Mouse (Mus musculus) limb, embryonic 15.5 days (tissue): ENCODE measurements around the gene Nsg2. TPM values are rescaled to one million over a fixed set of nuclear protein-coding genes. Genes with fewer than 3 reads are reported as not detected.

Experiments used
- ATAC-seq: fragments of 200-750 bp; cut with Nextera tagmentation; 2 replicates; pipeline ENCODE4 v1.8.0; 2017; ENCODE audit warnings: low read depth, moderate TSS enrichment; ENCODE audit not compliant: insufficient number of reproducible peaks, low FRiP score, low TSS enrichment
- H3K27ac ChIP-seq: fragments of 300-500 bp; sonication (generic); 2 replicates; pipeline ENCODE4 v1.5.1; 2015; ENCODE audit warnings: moderate library complexity, mild to moderate bottlenecking, inconsistent platforms
- H3K27me3 ChIP-seq: fragments of 300-500 bp; sonication (generic); 2 replicates; pipeline ENCODE4 v1.6.1; 2015; ENCODE audit warnings: inconsistent platforms
- H3K36me3 ChIP-seq: fragments of 300-500 bp; sonication (generic); 2 replicates; pipeline ENCODE4 v1.6.1; 2015; ENCODE audit warnings: inconsistent platforms
- H3K4me1 ChIP-seq: fragments of 300-500 bp; sonication (generic); 2 replicates; pipeline ENCODE4 v1.6.1; 2015; ENCODE audit warnings: inconsistent platforms
- H3K4me2 ChIP-seq: fragments of 300-500 bp; sonication (generic); 2 replicates; pipeline ENCODE4 v1.6.1; 2015; ENCODE audit warnings: mild to moderate bottlenecking, inconsistent platforms
- H3K4me3 ChIP-seq: fragments of 300-500 bp; sonication (generic); 2 replicates; pipeline ENCODE4 v1.5.1; 2015; ENCODE audit warnings: mild to moderate bottlenecking, inconsistent platforms
- H3K9ac ChIP-seq: fragments of 300-500 bp; sonication (generic); 2 replicates; pipeline ENCODE4 v1.6.1; 2015; ENCODE audit warnings: inconsistent platforms
- H3K9me3 ChIP-seq: fragments of 300-500 bp; sonication (generic); 2 replicates; pipeline ENCODE4 v1.6.1; 2016; ENCODE audit warnings: inconsistent platforms
- WGBS: fragments of 180-500 bp; shearing (Covaris S2); methylation state at CpG from one replicate; pipeline ENCODE4 v1.1.7; 2015; 5-methylcytosine and 5-hydroxymethylcytosine counted together
- polyA plus RNA-seq: library from polyadenylated mRNA; unstranded; fragments of >200 nt; fragmentation: Nextera tagmentation; extraction: Ambion mirVana; gene quantifications from 2 replicates; pipeline ENCODE4 v1.2.1, GENCODE M21; 2015

Gene Nsg2
- polyA plus RNA-seq, 1 experiment from 2014 or later: 6.3 TPM

DNA sequence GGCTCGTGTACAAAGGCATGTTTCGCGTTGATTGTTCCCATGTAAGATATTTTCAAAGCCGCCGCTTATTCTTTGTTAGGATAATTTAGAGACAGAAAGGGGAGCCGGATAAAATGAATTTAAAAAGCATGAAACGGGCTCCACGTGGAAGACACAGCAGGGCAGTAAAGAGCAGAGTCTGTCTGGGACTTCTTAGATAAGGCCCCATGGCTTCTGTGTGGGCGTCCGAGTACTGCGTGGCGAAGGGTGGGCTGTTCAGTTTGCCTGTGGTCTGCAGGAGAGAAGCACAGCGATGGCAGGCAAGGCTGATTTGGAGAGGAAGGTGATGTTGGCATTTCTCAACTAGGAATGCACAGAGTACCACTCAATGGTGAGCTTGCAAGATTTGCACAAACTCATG is 57.6 kb downstream of the Nsg2 start:
- WGBS: 89% methylated on average over 13 of the region's 13 CpGs
- Histone ChIP-seq H3K27ac (no peak overlapping the region), H3K9ac (no peak overlapping the region), H3K4me1 (no peaks in the 10 kb centered on the region), H3K4me2 (no peak overlapping the region), H3K36me3 (no peaks in the 10 kb centered on the region), H3K27me3 (no peaks in the 10 kb centered on the region), H3K4me3 (no peak overlapping the region), H3K9me3 (no peaks in the 10 kb centered on the region)
- ATAC-seq: no peak

DNA sequence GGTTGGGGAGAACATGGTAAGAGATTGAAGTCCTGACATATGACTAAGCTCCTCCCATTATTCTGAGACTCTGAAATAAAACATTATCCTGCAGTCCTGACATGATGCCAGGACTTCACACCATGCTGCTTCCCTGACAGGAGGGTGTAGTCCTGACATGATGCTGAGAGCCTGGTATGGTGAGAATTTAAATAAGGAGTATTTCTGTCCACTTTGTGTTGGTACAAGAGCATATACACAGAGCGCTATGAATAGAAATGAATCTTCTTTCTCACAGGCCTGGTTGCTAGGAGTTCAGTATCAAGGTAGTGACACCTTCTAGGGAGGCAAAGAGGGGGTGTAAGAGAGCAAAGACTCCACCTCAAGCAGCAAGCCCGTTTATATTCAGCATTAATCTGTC is 60.8 kb downstream of the Nsg2 start:
- no peaks in the 10 kb centered on the region for H3K4me1 ChIP-seq
- 65% methylated on average over 2 of the region's 2 CpGs for WGBS
- no peak overlapping the region for H3K27ac ChIP-seq
- no peak overlapping the region for H3K4me3 ChIP-seq
- H3K9ac ChIP-seq: no peak overlapping the region
- no peaks in the 10 kb centered on the region for H3K9me3 ChIP-seq
- H3K27me3 ChIP-seq: no peaks in the 10 kb centered on the region
- no peak for ATAC-seq
- H3K36me3 ChIP-seq: no peaks in the 10 kb centered on the region
- no peak overlapping the region for H3K4me2 ChIP-seq

GRCm38 (mm10) chr11:32061874-32062273 is 61.6 kb downstream of the Nsg2 start:
- H3K36me3 ChIP-seq: no peaks in the 10 kb centered on the region
- no peak overlapping the region for H3K4me3 ChIP-seq
- H3K27ac ChIP-seq: no peak overlapping the region
- H3K9ac ChIP-seq: no peak overlapping the region
- no peak overlapping the region for H3K4me2 ChIP-seq
- no peaks in the 10 kb centered on the region for H3K9me3 ChIP-seq
- no peaks in the 10 kb centered on the region for H3K4me1 ChIP-seq
- WGBS: 91% methylated on average over 10 of the region's 10 CpGs
- no peak for ATAC-seq
- H3K27me3 ChIP-seq: no peaks in the 10 kb centered on the region

GRCm38 (mm10) chr11:32063775-32064510 is 63.7 kb downstream of the Nsg2 start:
- no peaks in the 10 kb centered on the region for H3K9me3 ChIP-seq
- H3K36me3 ChIP-seq: no peaks in the 10 kb centered on the region
- no peak overlapping the region for H3K4me2 ChIP-seq
- H3K4me1 ChIP-seq: no peaks in the 10 kb centered on the region
- no peak for ATAC-seq
- WGBS: 21% methylated on average over 10 of the region's 10 CpGs
- H3K4me3 ChIP-seq: no peak overlapping the region
- H3K27me3 ChIP-seq: no peaks in the 10 kb centered on the region
- H3K9ac ChIP-seq: no peak overlapping the region
- no peak overlapping the region for H3K27ac ChIP-seq

GRCm38 (mm10) chr11:32064511-32064862 is 64.2 kb downstream of the Nsg2 start:
- H3K9ac ChIP-seq: no peak overlapping the region
- no peak overlapping the region for H3K4me3 ChIP-seq
- H3K36me3 ChIP-seq: no peaks in the 10 kb centered on the region
- no peak for ATAC-seq
- H3K9me3 ChIP-seq: no peaks in the 10 kb centered on the region
- H3K27me3 ChIP-seq: no peaks in the 10 kb centered on the region
- no peak overlapping the region for H3K27ac ChIP-seq
- 28% methylated on average over 5 of the region's 5 CpGs for WGBS
- no peak overlapping the region for H3K4me2 ChIP-seq
- no peaks in the 10 kb centered on the region for H3K4me1 ChIP-seq

- H3K9ac ChIP-seq: no peak overlapping the region
- no peak overlapping the region for H3K4me2 ChIP-seq
- H3K27me3 ChIP-seq: no peaks in the 10 kb centered on the region
- no peaks in the 10 kb centered on the region for H3K9me3 ChIP-seq
- no peak overlapping the region for H3K27ac ChIP-seq
- H3K36me3 ChIP-seq: no peaks in the 10 kb centered on the region
- no peak for ATAC-seq
- no peak overlapping the region for H3K4me3 ChIP-seq
- 71% methylated on average over 12 of the region's 12 CpGs for WGBS
- no peaks in the 10 kb centered on the region for H3K4me1 ChIP-seq
Observed at GRCm38 (mm10) chr11:32068736-32069490, 68.7 kb downstream of the Nsg2 start.

GRCm38 (mm10) chr11:32075163-32075562 is 74.9 kb downstream of the Nsg2 start:
- Histone ChIP-seq H3K27me3 (no peaks in the 10 kb centered on the region), H3K4me3 (no peak overlapping the region), H3K4me1 (no peaks in the 10 kb centered on the region), H3K9ac (no peak overlapping the region), H3K36me3 (no peaks in the 10 kb centered on the region), H3K4me2 (no peak overlapping the region), H3K9me3 (no peaks in the 10 kb centered on the region), H3K27ac (no peak overlapping the region)
- 49% methylated on average over 2 of the region's 2 CpGs for WGBS
- ATAC-seq: no peak

DNA sequence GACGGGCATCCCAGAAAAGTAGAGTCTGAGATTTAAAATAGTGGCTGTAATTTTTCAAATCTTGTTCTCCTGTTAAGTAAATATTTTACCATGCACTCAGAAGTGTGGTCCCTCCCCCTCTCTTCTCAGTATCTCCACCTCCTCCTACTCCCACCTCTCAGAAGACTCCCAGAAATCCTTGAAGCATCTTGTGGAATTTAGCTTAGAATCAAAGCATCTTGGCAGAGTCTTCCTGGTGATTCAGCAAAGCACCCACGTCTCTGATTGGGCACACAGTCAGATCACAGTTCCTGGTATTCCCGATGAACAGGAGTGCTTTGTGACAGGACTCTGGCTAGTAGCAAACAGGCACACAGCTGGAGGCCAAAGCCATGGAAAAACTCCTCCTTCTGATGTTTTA is 83.2 kb downstream of the Nsg2 start:
- no peaks in the 10 kb centered on the region for H3K9me3 ChIP-seq
- peaks cover 13% of the 10 kb centered on the region; the same call in 1 of the 2 replicates for H3K4me1 ChIP-seq
- H3K27ac ChIP-seq: no peak overlapping the region
- H3K27me3 ChIP-seq: no peaks in the 10 kb centered on the region
- H3K36me3 ChIP-seq: no peaks in the 10 kb centered on the region
- WGBS: 62% methylated on average over 3 of the region's 3 CpGs
- H3K4me2 ChIP-seq: no peak overlapping the region
- no peak overlapping the region for H3K9ac ChIP-seq
- H3K4me3 ChIP-seq: no peak overlapping the region
- ATAC-seq: no peak

- no peak overlapping the region for H3K4me3 ChIP-seq
- no peaks in the 10 kb centered on the region for H3K36me3 ChIP-seq
- no peak overlapping the region for H3K4me2 ChIP-seq
- no peak overlapping the region for H3K27ac ChIP-seq
- 54% methylated on average over 1 of the region's 1 CpGs for WGBS
- H3K27me3 ChIP-seq: no peaks in the 10 kb centered on the region
- ATAC-seq: no peak; the same call in 1 of the 2 replicates
- peaks cover 13% of the 10 kb centered on the region; the same call in 1 of the 2 replicates for H3K4me1 ChIP-seq
- H3K9ac ChIP-seq: no peak overlapping the region
- no peaks in the 10 kb centered on the region for H3K9me3 ChIP-seq
Observed at GRCm38 (mm10) chr11:32086525-32086924, 86.3 kb downstream of the Nsg2 start.

DNA sequence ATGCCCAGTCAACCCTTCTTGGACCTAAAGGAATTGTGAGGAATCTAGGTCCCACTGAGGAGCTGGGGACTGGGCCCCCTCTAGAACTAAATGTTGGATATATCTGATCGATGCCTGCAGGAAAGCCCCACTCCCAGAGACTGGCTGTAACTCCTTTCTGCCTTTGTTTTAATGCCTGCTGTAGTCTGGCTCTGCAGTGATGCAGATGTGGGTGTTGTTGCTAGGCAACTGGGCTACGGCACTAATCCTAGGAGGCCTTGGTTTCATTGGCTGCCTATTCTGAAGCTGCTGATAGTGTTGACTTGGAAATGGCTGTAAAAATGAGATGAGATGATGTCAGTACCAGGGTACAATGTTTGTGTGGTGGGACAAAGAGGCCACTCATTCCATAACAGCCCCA is 87.1 kb downstream of the Nsg2 start:
- Histone ChIP-seq H3K4me3 (no peak overlapping the region), H3K27ac (no peak overlapping the region), H3K4me2 (no peak overlapping the region), H3K4me1 (peaks cover 13% of the 10 kb centered on the region; the same call in 1 of the 2 replicates), H3K27me3 (no peaks in the 10 kb centered on the region), H3K9ac (no peak overlapping the region), H3K36me3 (no peaks in the 10 kb centered on the region), H3K9me3 (no peaks in the 10 kb centered on the region)
- WGBS: 14% methylated on average over 2 of the region's 2 CpGs
- ATAC-seq: no peak

GRCm38 (mm10) chr11:32087779-32088442 is 87.6 kb downstream of the Nsg2 start:
- Histone ChIP-seq H3K36me3 (no peaks in the 10 kb centered on the region), H3K27me3 (no peaks in the 10 kb centered on the region), H3K27ac (no peak overlapping the region), H3K9ac (no peak overlapping the region), H3K4me1 (peaks cover 13% of the 10 kb centered on the region; the same call in 1 of the 2 replicates), H3K4me2 (no peak overlapping the region), H3K9me3 (no peaks in the 10 kb centered on the region), H3K4me3 (no peak overlapping the region)
- 67% methylated on average over 9 of the region's 9 CpGs for WGBS
- ATAC-seq: no peak

GRCm38 (mm10) chr11:32095793-32096192 is 95.5 kb downstream of the Nsg2 start:
- no peak overlapping the region for H3K27ac ChIP-seq
- no peaks in the 10 kb centered on the region for H3K4me1 ChIP-seq
- no peak for ATAC-seq
- H3K4me3 ChIP-seq: no peak overlapping the region
- H3K36me3 ChIP-seq: no peaks in the 10 kb centered on the region
- 68% methylated on average over 4 of the region's 4 CpGs for WGBS
- no peaks in the 10 kb centered on the region for H3K27me3 ChIP-seq
- H3K9ac ChIP-seq: no peak overlapping the region
- H3K4me2 ChIP-seq: no peak overlapping the region
- no peaks in the 10 kb centered on the region for H3K9me3 ChIP-seq
